Mouse (Mus musculus) neural tube, postnatal 0 days (tissue): ENCODE data around the gene Olfr105-ps. TPM values are rescaled to one million over a fixed set of nuclear protein-coding genes. Genes with fewer than 3 reads are reported as not detected.

Experiments used
- polyA plus RNA-seq: library from polyadenylated mRNA; unstranded; fragments of >200 nt; fragmentation: Nextera tagmentation; extraction: Ambion mirVana; gene quantifications from 2 replicates; pipeline ENCODE4 v1.2.1, GENCODE M21; 2015

The Olfr105-ps gene
- not detected in 2 replicates for polyA plus RNA-seq

GRCm38 (mm10) chr17:37378733-37379132 is at the start of gene Olfr105-ps:
TSS of gene Olfr105-ps (plus strand) at chr17:37379033.

GRCm38 (mm10) chr17:37339598-37339997 is 39.2 kb upstream of the Olfr105-ps start, which contains the start of gene Olfr103:
TSS of gene Olfr103 (minus strand) at chr17:37339698.

GRCm38 (mm10) chr17:37359282-37359681 is 19.6 kb upstream of the Olfr105-ps start, which contains the start of gene Olfr104-ps:
TSS of gene Olfr104-ps (plus strand) at chr17:37359582.

DNA sequence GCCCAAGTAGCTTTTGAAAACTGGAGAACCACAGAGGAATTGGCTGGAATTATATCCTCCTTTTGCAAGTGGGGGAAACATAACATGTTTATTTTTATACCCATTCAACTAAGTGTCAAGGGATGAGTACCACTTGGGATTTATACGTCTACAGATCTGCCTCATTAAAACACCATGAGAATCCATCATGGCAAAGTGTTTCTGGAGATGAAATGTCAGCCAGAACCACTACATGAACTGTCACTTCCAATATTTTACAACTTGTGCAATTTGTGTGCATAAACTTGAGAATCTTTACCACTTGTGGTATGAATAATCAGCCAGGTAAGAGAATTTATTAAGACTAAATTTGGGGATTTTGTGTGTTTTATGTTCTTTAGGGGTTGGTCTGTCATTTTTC is 11.3 kb downstream of the Olfr105-ps start, which contains the start of gene Olfr106-ps:
Olfr106-ps (plus strand) TSS at position 301 of the 400 bp plus-strand sequence.

GRCm38 (mm10) chr17:37398926-37399325 is 20.1 kb downstream of the Olfr105-ps start, which contains the start of gene Olfr107:
TSS of gene Olfr107 (plus strand) at chr17:37399226.

Other genes with a start within 250 kb of the Olfr105-ps start
- not detected in 2 replicates for gene Olfr93, start 217.5 kb upstream of the Olfr105-ps start, polyA plus RNA-seq
- gene Ubd, start 185.1 kb upstream of the Olfr105-ps start, polyA plus RNA-seq, result not detected in 2 replicates
- 0.21 TPM in 1 of 2 replicates, not detected in the other for gene Olfr94, start 178.0 kb upstream of the Olfr105-ps start, polyA plus RNA-seq
- 0.03 and 0.04 TPM in 2 replicates for gene Olfr95, start 165.9 kb upstream of the Olfr105-ps start, polyA plus RNA-seq
- gene Olfr96, start 158.9 kb upstream of the Olfr105-ps start, polyA plus RNA-seq, result not detected in 2 replicates
- gene Olfr97, start 141.7 kb upstream of the Olfr105-ps start, polyA plus RNA-seq, result not detected in 2 replicates
- gene Olfr98, start 115.3 kb upstream of the Olfr105-ps start, polyA plus RNA-seq, result not detected in 2 replicates
- 2.6 and 2.8 TPM in 2 replicates for gene H2-M3, start 108.8 kb upstream of the Olfr105-ps start, polyA plus RNA-seq
- not detected in 2 replicates for gene Olfr99, start 95.6 kb upstream of the Olfr105-ps start, polyA plus RNA-seq
- gene Olfr101, start 74.7 kb upstream of the Olfr105-ps start, polyA plus RNA-seq, result not detected in 2 replicates
- gene Olfr102, start 62.0 kb upstream of the Olfr105-ps start, polyA plus RNA-seq, result not detected in 2 replicates
- not detected in 2 replicates for gene Olfr103, start 39.3 kb upstream of the Olfr105-ps start, polyA plus RNA-seq
- not detected in 2 replicates for gene Olfr104-ps, start 19.5 kb upstream of the Olfr105-ps start, polyA plus RNA-seq
- gene Olfr106-ps, start 11.4 kb downstream of the Olfr105-ps start, polyA plus RNA-seq, result not detected in 2 replicates
- gene Olfr107, start 20.2 kb downstream of the Olfr105-ps start, polyA plus RNA-seq, result not detected in 2 replicates
- not detected in 2 replicates for gene Olfr108, start 66.4 kb downstream of the Olfr105-ps start, polyA plus RNA-seq
- not detected in 2 replicates for gene Olfr109, start 79.9 kb downstream of the Olfr105-ps start, polyA plus RNA-seq
- gene H2-M2, start 104.5 kb downstream of the Olfr105-ps start, polyA plus RNA-seq, result not detected in 2 replicates
- gene Olfr110, start 113.4 kb downstream of the Olfr105-ps start, polyA plus RNA-seq, result not detected in 2 replicates
- 0.44 TPM in 1 of 2 replicates, not detected in the other for gene Olfr111, start 129.0 kb downstream of the Olfr105-ps start, polyA plus RNA-seq
- not detected in 2 replicates for gene Olfr112, start 190.4 kb downstream of the Olfr105-ps start, polyA plus RNA-seq
- gene Olfr113, start 198.6 kb downstream of the Olfr105-ps start, polyA plus RNA-seq, result not detected in 2 replicates
- gene Olfr114, start 213.7 kb downstream of the Olfr105-ps start, polyA plus RNA-seq, result not detected in 2 replicates
- gene Olfr115, start 248.1 kb downstream of the Olfr105-ps start, polyA plus RNA-seq, result not detected in 2 replicates
- gene Olfr116, start 248.2 kb downstream of the Olfr105-ps start, polyA plus RNA-seq, result not detected in 2 replicates